Mouse (Mus musculus) ES-E14 (cell line): Measurements from ENCODE around the gene Arhgef39.

Experiments
- CHD2 ChIP-seq: IDR thresholded peaks from 2 replicates; pipeline ENCODE4 v1.6.1; 2014; ENCODE audit warnings: mild to moderate bottlenecking, low read depth, low read length, inconsistent platforms
- HCFC1 ChIP-seq: IDR thresholded peaks from 2 replicates; pipeline ENCODE4 v1.6.1; 2012; ENCODE audit warnings: low read length, inconsistent platforms, borderline replicate concordance; ENCODE audit not compliant: insufficient read depth
- MAFK ChIP-seq: IDR thresholded peaks from 2 replicates; pipeline ENCODE4 v1.6.1; 2014; ENCODE audit warnings: mild to moderate bottlenecking, low read depth, low read length, inconsistent platforms; ENCODE audit not compliant: insufficient read depth
- ZC3H11A ChIP-seq: IDR thresholded peaks from 2 replicates; pipeline ENCODE4 v1.6.1; 2012; ENCODE audit warnings: low read depth, mild to moderate bottlenecking, inconsistent platforms, low read length, borderline replicate concordance
- ZNF384 ChIP-seq: IDR thresholded peaks from 2 replicates; pipeline ENCODE4 v1.6.1; 2012; ENCODE audit warnings: low read depth, low read length, inconsistent platforms

- TF ChIP-seq ZNF384 (no peak), ZC3H11A (no peak), MAFK (no peak), HCFC1 (no peak), CHD2 (peak; percentile 97)
These were observed 20.5 kb upstream of the Arhgef39 start for GRCm38 (mm10) chr4:43519956-43520355.
